Mouse (Mus musculus) heart, embryonic 10.5 days (tissue): ENCODE results near the gene Mybpc2. TPM values are rescaled to one million over a fixed set of nuclear protein-coding genes. Genes with fewer than 3 reads are reported as not detected.
A peak's percentile ranks its signal among the peaks of the same experiment; 100 is the strongest.

Experiments
- DNase-seq: peaks from one replicate; pipeline ENCODE4 v3.0.0-alpha.2; 2017; ENCODE audit warnings: low spot score
- H3K27ac ChIP-seq: fragments of 300-500 bp; sonication (generic); 2 replicates; pipeline ENCODE4 v1.5.1; 2016; ENCODE audit warnings: mild to moderate bottlenecking
- H3K27me3 ChIP-seq: fragments of 300-500 bp; sonication (generic); 2 replicates; pipeline ENCODE4 v1.6.1; 2016; ENCODE audit warnings: mild to moderate bottlenecking; ENCODE audit not compliant: poor library complexity, insufficient read depth, severe bottlenecking
- H3K36me3 ChIP-seq: fragments of 300-500 bp; sonication (generic); 2 replicates; pipeline ENCODE4 v1.6.1; 2016; ENCODE audit warnings: mild to moderate bottlenecking, moderate library complexity
- H3K4me1 ChIP-seq: fragments of 300-500 bp; sonication (generic); 2 replicates; pipeline ENCODE4 v1.6.1; 2016; ENCODE audit warnings: mild to moderate bottlenecking
- H3K4me3 ChIP-seq: fragments of 300-500 bp; sonication (generic); 2 replicates; pipeline ENCODE4 v1.5.1; 2016; ENCODE audit warnings: mild to moderate bottlenecking, moderate library complexity
- H3K9me3 ChIP-seq: fragments of 300-500 bp; sonication (generic); 2 replicates; pipeline ENCODE4 v1.6.1; 2016; ENCODE audit warnings: mild to moderate bottlenecking, moderate library complexity
- WGBS: fragments of 180-500 bp; shearing (Covaris S2); methylation state at CpG from one replicate; pipeline ENCODE4 v1.1.7; 2016; 5-methylcytosine and 5-hydroxymethylcytosine counted together
- polyA plus RNA-seq: library from polyadenylated mRNA; unstranded; fragments of >200 nt; fragmentation: Nextera tagmentation; extraction: Ambion mirVana; gene quantifications from 2 replicates; pipeline ENCODE4 v1.2.1, GENCODE M21; 2016

Gene Mybpc2
- polyA plus RNA-seq: 0.21 TPM in 2 replicates

DNA sequence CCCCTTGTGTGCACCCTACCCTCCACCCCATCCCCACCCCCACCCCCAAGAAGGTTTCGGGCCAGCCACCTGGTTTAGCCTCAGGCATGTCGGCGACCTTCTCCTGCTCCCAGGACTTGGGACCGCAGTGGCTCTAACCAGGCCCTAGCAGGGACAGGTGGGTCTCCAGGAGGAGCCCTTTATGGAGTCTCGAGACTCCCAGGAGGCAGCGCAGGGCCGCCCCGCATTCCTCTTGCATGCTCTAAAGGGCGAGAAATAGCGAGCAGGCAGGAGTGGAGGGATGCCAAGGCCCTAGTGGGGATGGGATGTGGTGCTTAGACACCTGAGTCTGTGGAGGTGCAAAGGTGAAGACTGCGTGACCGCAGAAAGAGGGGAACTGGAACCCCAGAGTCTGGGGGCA lies at the start of gene Mybpc2:
Gene Mybpc2, minus strand, starts transcription at position 155 of the 400 bp plus-strand sequence.
- no peak for DNase-seq
- WGBS: 28% methylated on average over 12 of the region's 12 CpGs
- Histone ChIP-seq H3K9me3 (no peaks in the 10 kb centered on the region), H3K27ac (peak within 1 kb of the TSS; percentile 62; the same call in 1 of the 2 replicates), H3K4me1 (peaks cover 30% of the 10 kb centered on the region), H3K27me3 (peaks cover 91% of the 10 kb centered on the region), H3K4me3 (peak within 1 kb of the TSS; percentile 29; the same call in 1 of the 2 replicates), H3K36me3 (no peaks in the 10 kb centered on the region)

DNA sequence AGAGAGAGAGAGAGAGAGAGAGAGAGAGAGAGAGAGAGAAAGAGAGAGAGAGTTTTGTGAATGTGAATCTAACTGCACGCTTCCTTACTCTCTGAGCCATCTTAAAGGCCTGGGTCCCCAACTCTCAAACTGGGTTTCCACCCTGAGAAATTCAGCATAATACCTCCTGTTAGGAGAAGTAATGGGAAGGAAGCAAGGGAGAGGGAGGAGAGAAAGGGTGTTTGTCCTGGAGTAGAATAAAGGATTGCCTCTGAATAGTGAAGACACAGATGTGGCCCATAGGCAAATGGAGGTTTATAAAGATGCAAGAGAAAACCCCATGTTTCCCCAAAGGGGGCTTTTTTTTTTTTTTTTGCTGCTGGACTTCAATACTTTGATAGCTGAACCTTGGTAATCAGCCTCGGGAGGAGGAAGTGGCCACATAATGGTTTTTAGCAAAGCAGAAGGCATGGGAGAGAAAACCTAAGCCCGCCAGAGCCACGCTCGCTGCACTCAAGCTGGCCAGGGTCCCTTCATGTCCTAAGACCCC lies 48.6 kb upstream of the Mybpc2 start:
- H3K27ac ChIP-seq: no peak overlapping the region
- peaks cover 5% of the 10 kb centered on the region; the same call in 1 of the 2 replicates for H3K27me3 ChIP-seq
- H3K4me1 ChIP-seq: no peaks in the 10 kb centered on the region
- H3K36me3 ChIP-seq: no peaks in the 10 kb centered on the region
- no peaks in the 10 kb centered on the region for H3K9me3 ChIP-seq
- H3K4me3 ChIP-seq: no peak overlapping the region
- 70% methylated on average over 5 of the region's 5 CpGs for WGBS
- no peak for DNase-seq

- no peak for DNase-seq
- 42% methylated on average over 7 of the region's 7 CpGs for WGBS
- Histone ChIP-seq H3K36me3 (no peaks in the 10 kb centered on the region), H3K27me3 (peaks cover 5% of the 10 kb centered on the region; the same call in 1 of the 2 replicates), H3K4me1 (no peaks in the 10 kb centered on the region), H3K27ac (no peak within 1 kb of the TSS), H3K4me3 (no peak within 1 kb of the TSS), H3K9me3 (no peaks in the 10 kb centered on the region)
Measured at GRCm38 (mm10) chr7:44572213-44572701, 47.8 kb upstream of the Mybpc2 start, which contains the start of gene Napsa. Gene Napsa, plus strand, starts transcription at chr7:44572380.

DNA sequence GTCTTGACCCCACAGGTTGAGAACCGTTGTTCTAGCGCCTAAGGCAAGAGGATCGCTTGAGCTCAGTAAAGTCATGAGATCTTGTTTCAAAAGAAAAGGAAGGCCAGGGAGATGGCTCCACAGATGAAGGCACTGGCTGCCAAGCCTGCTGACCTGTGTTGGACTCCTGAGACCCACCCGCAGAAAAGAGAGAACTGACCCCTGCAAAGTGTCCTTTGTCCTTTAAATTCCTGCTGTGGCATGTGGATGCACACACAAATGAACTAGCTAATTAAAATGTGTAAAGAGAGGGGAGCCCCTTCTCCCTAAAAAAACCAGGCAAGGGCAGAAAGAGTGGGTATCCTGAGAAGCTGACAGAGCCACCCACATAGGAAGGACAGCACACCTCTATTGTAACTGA lies 47.4 kb upstream of the Mybpc2 start:
- Histone ChIP-seq H3K27me3 (peaks cover 5% of the 10 kb centered on the region; the same call in 1 of the 2 replicates), H3K4me3 (no peak overlapping the region), H3K4me1 (no peaks in the 10 kb centered on the region), H3K36me3 (no peaks in the 10 kb centered on the region), H3K27ac (no peak overlapping the region), H3K9me3 (no peaks in the 10 kb centered on the region)
- DNase-seq: no peak
- WGBS: 81% methylated on average over 4 of the region's 4 CpGs

DNA sequence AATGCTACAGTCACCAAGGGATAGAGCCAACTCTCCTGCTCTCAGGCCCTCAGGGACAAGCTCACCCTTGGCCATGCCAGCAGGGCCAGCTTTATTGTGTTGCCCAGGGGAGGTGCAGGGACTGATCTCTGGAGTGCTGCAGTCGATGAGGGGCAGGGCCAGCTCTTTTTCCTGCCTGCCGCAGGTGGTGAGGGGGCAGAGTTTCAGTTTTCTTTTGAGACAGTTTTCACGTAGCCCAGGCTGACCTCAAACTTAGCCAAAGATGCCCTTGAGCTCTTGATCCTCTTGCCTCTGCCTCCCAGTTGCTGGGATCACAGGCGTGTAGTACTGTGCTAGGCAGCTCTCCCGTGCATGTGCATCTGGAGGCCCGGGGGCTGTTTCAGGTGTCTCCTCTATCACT lies 46.5 kb upstream of the Mybpc2 start:
- Histone ChIP-seq H3K36me3 (no peaks in the 10 kb centered on the region), H3K4me1 (no peaks in the 10 kb centered on the region), H3K9me3 (no peaks in the 10 kb centered on the region), H3K27ac (no peak overlapping the region), H3K27me3 (peaks cover 7% of the 10 kb centered on the region; the same call in 1 of the 2 replicates), H3K4me3 (no peak overlapping the region)
- DNase-seq: no peak
- WGBS: 72% methylated on average over 6 of the region's 6 CpGs

- Histone ChIP-seq H3K27me3 (peaks cover 15% of the 10 kb centered on the region; the same call in 1 of the 2 replicates), H3K36me3 (no peaks in the 10 kb centered on the region), H3K4me3 (no peak overlapping the region), H3K27ac (no peak overlapping the region), H3K9me3 (no peaks in the 10 kb centered on the region), H3K4me1 (no peaks in the 10 kb centered on the region)
- DNase-seq: no peak
- 71% methylated on average over 9 of the region's 9 CpGs for WGBS
Measured at GRCm38 (mm10) chr7:44568803-44569202, 44.3 kb upstream of the Mybpc2 start.

GRCm38 (mm10) chr7:44565414-44565813 lies 41.0 kb upstream of the Mybpc2 start:
- Histone ChIP-seq H3K36me3 (no peaks in the 10 kb centered on the region), H3K4me1 (no peaks in the 10 kb centered on the region), H3K27me3 (peaks cover 9% of the 10 kb centered on the region; the same call in 1 of the 2 replicates), H3K9me3 (no peaks in the 10 kb centered on the region), H3K27ac (no peak overlapping the region), H3K4me3 (no peak overlapping the region)
- DNase-seq: no peak
- WGBS: 58% methylated on average over 6 of the region's 6 CpGs

DNA sequence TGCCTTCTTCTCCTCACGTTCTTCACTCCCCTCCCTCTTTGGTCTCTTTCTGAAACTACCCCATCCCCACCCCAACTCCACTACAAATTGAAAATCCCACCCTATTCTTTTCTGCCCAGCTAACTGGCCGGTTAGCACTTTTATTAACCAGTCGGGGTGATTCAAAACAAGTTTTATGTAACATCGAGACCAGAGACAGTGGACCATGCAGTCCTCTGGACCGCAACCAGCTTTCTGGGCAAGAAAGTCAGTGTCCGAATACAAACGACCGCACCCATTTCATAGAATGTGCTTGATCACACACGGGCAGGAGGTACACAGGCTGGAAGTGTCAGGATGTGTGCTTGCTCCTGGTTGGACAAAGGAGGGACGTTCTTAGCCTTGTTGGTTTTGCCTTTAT lies 40.0 kb upstream of the Mybpc2 start:
- Histone ChIP-seq H3K4me3 (no peak overlapping the region), H3K9me3 (no peaks in the 10 kb centered on the region), H3K4me1 (no peaks in the 10 kb centered on the region), H3K36me3 (no peaks in the 10 kb centered on the region), H3K27me3 (peaks cover 9% of the 10 kb centered on the region; the same call in 1 of the 2 replicates), H3K27ac (no peak overlapping the region)
- DNase-seq: no peak
- WGBS: 76% methylated on average over 10 of the region's 10 CpGs

GRCm38 (mm10) chr7:44563284-44563683 lies 38.8 kb upstream of the Mybpc2 start:
- Histone ChIP-seq H3K9me3 (no peaks in the 10 kb centered on the region), H3K27ac (no peak overlapping the region), H3K4me3 (no peak overlapping the region), H3K36me3 (no peaks in the 10 kb centered on the region), H3K27me3 (peaks cover 12% of the 10 kb centered on the region; the same call in 1 of the 2 replicates), H3K4me1 (no peaks in the 10 kb centered on the region)
- DNase-seq: no peak
- 41% methylated on average over 8 of the region's 8 CpGs for WGBS

- H3K36me3 ChIP-seq: no peaks in the 10 kb centered on the region
- WGBS: 52% methylated on average over 18 of the region's 18 CpGs
- H3K4me1 ChIP-seq: no peaks in the 10 kb centered on the region
- H3K27me3 ChIP-seq: 0 out of 2 replicates have a peak, but pooled peaks cover 10% of the 10 kb centered on the region
- H3K27ac ChIP-seq: no peak overlapping the region
- no peaks in the 10 kb centered on the region for H3K9me3 ChIP-seq
- no peak for DNase-seq
- H3K4me3 ChIP-seq: no peak overlapping the region
Measured at GRCm38 (mm10) chr7:44560435-44561400, 36.3 kb upstream of the Mybpc2 start.

DNA sequence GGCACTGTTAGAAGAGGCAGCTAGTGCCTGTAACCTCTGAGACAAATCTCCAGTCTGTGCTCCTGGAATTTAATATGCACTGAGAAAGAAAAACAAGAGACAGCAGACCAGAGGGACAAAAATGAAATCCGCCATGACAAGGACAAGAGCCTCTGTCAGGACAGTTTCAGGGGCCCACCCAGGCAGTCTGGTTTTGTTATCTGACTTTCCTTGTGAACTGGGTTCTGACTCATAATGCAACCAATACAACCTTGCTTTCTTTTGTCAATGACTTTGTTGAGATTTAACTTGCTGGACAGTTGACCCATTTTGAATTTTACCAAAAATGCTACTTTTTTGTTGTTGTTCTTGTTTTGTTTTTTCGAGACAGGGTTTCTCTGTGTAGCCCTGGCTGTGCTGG lies 33.2 kb upstream of the Mybpc2 start:
- H3K27me3 ChIP-seq: 0 out of 2 replicates have a peak, but pooled peaks cover 11% of the 10 kb centered on the region
- H3K4me1 ChIP-seq: peaks cover 8% of the 10 kb centered on the region
- H3K27ac ChIP-seq: no peak overlapping the region
- H3K9me3 ChIP-seq: no peaks in the 10 kb centered on the region
- H3K4me3 ChIP-seq: no peak overlapping the region
- DNase-seq: no peak
- 63% methylated on average over 2 of the region's 2 CpGs for WGBS
- no peaks in the 10 kb centered on the region for H3K36me3 ChIP-seq

DNA sequence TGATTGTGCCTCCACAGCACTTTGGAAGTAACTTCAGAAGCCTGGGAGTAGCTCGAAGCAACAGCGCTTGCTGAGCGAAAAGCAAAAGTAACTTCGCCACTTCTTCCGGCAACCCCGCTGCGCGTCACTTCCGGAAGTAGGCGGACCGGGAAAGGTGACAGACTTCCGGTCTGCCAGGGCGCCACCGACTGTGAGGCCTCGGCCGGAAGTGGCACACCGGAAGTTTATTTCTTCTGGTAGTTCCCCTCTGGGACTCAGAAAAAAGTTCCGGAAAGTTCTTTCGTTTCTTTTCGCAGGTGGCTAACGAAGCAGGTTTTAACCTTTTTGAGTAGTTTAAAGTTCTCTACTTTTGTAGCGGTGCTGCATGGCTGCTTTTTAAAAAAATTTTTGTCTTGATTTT lies 29.4 kb upstream of the Mybpc2 start, which contains the start of gene Nr1h2:
Gene Nr1h2, minus strand, starts transcription at position 126 of the 400 bp plus-strand sequence.
- DNase-seq: peak; percentile 97
- Histone ChIP-seq H3K4me1 (peaks cover 12% of the 10 kb centered on the region), H3K9me3 (no peaks in the 10 kb centered on the region), H3K27me3 (0 out of 2 replicates have a peak, but pooled peaks cover 11% of the 10 kb centered on the region), H3K36me3 (peaks cover 31% of the 10 kb centered on the region), H3K4me3 (peak within 1 kb of the TSS; percentile 94), H3K27ac (peak within 1 kb of the TSS; percentile 94)
- WGBS: under 1% methylated on average over 22 of the region's 22 CpGs
